Mouse (Mus musculus) CH12F3 (cell line): ENCODE measurements at regions not wholly inside any gene's neighbourhood (a gene's known extent, or its start where the extent isn't known, plus 50 kb on each side); places are given as distances from the start of the nearest gene placed in this dataset.

Experiments
- in situ Hi-C: fragments of 300-500 bp; cut with MboI; formaldehyde crosslinking; loops from 2 replicates; pipeline ENCODE4 v1.14.3; 2020; ENCODE audit warnings: low sequenced_read_pairs

DNA sequence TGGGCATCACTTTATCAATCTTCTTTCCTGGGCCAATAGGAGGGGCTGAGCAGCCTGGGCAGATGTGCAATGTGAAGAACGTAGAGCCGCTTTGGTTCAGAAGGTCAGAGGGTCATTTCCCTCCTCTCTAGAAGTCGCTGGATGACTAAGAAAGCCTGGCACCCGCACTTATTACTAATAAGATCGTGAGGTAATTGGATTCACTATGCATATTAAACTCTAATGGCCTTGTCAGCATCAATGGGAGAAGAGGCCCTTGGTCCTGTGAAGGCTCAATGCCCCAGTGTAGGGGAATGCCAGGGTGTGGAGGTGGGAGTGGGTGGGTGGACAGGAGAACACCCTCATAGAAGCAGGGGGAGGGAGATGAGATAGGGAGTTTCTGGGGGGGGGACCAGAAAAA is 149.8 kb upstream of the Mast4 start:
- in situ Hi-C loops: no loop called here

DNA sequence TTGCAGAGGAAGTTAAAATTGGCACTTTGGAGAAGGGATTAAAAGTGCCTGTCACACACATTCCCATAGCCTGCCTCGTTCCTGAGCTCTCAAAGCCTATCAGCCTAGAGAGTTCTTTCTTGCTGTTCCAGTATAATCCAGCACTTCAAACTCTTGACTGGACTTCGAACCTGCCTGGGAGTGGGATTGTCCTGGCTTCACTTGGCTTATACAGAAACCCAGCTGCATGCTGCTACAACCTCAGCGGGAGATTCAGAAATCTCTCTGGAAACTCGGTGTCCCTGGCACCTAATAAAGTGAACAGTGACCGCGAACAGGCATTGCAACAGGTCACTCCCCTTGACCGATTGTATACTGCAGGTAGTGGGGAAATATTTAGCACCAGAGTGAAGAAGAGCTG is 149.1 kb upstream of the Mast4 start:
- in situ Hi-C loops: no loop called here

DNA sequence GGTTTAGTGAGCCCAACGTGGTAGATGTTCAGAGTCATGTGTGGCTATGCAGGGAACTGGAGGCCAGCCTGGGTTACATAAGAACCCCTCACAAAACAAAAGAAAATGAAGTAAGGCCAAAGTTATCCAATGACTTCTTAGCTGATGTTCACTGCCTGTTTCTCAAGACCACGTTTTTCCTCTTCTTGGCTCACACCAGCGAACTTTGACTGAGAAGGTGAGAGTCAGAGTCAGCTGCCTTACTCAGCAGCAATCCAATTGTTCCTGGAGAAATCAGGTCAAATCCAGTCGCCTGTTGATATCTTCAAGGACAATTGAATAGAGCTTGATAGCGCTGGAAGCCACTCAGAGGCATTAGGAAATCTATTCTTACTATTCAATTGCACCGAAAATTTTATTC is 142.0 kb upstream of the Mast4 start:
- in situ Hi-C loops: no loop called here

DNA sequence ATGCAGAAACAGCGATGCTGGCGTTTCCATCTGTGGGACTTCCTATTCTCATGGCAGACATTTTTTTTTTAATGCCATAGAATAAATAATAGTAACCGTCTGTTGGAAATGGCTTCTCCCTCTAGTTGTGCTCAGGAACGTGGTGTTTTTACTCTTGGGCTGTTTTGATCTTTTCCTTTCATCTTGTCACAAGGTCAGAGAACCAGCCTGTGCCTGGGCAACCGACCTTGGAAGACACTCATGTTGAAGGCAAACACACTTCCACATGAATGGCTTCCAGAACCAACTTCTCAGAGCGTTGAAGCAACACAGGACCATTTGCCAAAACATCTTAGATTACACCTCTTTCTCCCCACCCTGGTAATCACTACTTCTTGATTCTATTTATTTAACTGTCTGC is 137.9 kb upstream of the Mast4 start:
- in situ Hi-C loops: no loop called here

DNA sequence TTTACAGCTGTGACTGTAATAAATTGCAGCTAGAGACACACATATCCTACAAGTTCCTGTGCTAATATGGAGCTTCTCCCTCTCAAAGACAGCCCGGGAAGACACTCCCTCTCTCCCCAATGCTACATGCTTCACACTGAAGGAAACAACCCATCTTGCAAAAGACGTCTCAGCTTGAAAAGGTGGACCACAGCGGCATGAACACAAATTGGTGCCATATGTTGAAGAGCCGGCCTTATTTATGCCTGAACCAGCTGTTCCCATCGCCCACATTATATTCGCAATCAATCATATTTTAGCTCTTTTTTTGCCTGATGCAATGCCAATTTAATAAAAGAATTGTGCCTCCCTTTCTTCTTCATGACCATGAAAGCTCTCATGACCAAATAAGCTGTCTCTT is 135.8 kb upstream of the Mast4 start:
- in situ Hi-C loops: no loop called here

DNA sequence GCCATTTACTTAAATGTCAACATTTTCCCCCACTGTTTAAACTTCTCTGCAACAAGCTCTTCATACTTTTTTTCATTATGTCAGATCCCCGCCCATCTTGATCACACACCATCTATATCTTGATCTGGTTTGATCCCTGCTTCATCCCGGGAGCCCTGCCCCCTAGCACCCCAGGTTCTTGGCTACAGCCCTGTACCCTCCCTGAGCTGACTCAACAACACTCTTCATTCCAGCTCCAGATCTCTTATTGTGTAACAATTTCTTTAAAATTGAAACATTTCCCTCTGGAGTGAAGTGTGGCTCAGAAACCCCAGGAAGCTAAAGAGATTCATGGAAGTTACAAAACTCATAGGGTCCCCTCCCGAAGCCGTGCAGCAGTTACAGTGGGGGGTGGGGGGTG is 126.2 kb upstream of the Mast4 start:
- in situ Hi-C loops: no loop called here

DNA sequence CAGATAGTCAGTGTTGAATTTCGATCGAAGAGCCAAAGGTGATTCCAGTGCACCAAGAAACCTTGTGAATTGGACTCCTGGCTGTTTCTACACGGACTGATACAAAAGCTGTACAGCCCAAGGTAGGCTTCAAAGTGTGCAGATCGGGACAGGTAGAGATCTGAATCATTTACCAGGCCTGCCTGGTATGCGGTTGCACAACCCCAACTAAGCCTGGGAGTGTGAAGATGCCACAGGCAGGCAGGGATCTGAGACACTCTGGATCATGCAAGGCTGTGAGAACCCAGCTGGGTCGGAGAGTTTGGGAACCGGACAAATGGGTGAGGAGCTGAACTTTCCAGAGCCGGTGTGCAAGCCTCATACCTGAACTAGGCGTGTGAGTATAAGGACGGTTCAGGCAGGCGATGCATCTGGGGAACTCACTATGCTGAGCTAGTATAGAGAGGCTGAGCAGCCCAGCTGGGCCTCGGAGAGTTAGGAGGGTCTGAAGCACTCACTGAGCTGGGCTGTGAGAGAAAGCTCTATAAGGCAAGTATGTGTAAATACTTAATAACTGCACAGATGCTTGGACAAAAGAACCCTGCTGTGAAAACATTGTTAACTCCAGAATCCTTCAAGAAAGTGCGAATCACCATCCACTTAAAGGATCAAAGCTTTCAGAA is 125.3 kb upstream of the Mast4 start:
- in situ Hi-C loops: no loop called here

DNA sequence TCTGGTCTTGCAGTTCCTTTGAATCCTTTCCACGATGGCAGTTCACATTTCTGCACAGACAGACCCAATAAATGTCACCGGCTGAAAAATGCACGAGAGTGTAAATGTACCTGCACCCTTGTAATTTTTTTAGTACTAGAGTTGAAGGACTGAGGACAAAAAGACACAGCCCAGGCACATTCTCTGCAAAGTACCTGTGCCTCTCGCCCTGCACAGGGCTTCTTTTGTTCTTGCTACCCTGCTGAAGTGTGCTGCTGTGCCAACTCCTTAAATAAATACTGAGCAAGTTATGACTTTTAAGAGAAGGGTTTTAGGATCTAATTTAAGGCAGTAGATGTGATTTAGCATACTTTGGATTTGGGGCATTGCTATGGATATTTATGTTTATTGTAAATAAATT is 118.5 kb upstream of the Mast4 start:
- in situ Hi-C loops: no loop called here

DNA sequence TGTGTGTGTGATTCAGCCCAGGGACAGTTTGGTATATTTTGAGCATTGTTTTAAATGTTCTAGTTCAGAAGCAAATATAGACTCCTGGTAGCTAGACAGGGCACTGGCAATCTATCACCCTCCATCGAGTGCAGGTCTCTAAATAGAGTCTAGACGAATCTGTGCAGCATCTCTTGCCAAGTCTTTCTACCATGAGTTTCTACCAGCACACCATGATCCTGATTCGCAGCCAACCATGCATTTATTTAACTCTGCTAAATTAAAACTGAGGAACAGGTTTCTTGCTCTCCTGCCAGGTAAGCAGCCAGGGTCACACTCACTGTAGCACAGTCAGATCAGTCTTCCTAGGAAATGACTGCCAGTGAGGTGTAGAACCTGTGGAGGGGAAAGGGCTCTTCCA is 96.3 kb upstream of the Mast4 start:
- in situ Hi-C loops: no loop called here

DNA sequence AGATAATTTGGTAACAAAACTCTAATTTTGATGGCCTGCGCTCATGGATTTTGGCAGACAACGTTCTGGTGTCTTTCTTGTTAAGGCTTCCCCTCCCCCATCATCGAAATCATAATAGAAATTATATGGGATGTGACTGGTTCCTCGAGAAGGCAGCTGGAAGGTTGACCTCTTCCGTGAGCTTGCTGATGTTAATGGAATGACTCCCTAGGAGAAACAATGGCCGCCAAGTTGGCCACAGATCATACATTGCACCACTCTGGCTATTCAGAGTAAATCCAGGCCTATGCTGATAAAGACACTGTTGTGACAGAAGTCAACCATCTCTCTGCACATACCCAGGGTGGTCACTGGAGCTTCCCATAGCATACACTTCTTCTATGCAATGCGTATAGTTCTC is 89.7 kb upstream of the Mast4 start:
- in situ Hi-C loops: no loop called here

DNA sequence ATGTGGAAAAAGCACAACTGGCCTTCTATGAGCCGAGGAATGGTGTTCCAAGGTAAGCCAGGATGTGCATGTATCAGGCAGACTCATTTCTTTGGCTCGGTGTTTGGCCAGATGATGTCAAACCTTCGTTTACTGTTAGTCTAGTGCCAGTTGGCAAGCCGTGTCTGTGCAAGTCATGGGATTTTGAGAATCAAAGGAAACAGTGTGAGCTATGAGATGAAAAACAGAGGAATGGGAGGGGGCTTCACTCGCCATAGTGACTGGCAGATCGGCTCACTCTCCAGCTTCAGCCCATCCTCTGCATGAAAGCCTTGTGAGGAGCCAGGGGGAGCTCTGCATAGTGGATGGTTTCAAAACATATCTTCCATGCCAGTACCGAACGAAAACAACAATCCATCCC is 89.1 kb upstream of the Mast4 start:
- in situ Hi-C loops: no loop called here

DNA sequence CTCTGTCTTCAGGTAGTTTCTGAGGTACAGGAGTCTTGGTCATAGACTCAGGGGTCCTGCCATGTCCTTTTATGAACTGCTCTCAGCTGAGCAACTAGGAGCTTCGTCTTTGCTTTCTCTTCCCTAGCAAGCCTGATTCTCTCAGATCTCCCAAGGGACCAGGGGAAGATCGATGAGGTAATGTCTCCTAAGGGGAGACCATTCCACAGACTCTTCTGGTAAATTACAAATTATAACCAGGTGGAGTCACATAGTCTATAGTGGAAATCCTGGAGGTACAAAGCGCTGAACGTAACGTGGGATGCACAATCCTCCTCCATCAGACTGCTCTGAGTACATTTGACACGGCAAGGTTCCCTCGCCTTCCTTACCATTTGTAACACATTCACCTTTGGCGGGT is 88.7 kb upstream of the Mast4 start:
- in situ Hi-C loops: no loop called here

DNA sequence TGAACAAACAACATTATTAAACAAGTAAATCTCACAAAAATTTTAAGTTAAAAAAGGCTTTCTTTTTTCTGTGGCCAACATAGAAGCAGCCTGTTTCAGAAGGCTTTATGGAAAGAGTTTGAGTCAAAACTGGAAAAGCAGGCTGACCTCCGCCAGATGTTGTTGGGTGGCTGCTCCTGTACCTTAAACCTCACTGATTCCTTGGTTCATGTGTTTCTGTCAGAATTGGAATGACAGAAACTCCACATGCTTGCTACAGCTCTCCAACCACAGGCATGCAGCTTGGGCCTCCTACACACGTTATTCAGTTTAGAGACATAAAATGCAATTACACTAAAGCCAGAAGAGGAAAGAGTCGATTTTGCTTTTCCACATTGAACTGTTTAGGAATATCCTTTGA is 84.8 kb upstream of the Mast4 start:
- in situ Hi-C loops: no loop called here

DNA sequence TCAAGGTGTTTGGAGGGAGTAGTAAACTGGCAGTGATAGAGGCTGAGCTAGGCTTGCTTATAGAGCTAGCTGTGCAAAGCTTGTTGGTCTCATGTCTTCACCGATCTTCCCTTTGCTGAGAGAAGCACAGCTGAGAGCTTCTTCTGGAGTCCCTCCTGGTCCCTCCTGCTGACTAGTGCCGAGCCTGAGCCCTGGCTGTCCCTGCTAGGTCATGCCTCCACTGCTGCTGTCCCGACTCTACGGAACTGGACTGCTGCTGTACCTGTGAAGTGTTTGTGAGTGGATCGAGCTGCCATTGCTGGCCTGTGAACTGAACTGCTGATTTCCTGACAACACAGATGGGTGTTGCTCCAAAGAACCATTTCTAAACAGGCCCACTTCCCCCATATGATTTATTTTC is 83.0 kb upstream of the Mast4 start:
- in situ Hi-C loops: no loop called here

DNA sequence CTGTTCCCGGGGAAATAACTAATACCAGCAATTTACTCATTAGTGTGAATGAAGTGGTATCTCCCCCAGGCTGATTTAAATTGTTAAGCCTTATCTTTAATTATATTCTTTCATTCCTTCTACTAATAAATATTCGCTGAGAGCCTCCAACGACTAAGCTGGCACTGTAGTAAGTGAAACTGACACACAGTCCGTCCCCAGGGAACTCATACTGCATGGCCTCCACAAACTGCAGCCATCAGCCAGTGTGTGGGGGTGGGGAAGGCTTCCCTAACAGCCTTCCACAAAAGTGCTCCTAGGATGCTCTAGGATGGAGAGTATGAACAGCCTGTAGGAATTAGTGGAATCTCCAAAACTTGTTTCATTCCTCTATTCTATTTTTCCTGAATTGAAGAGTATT is 81.0 kb upstream of the Mast4 start:
- in situ Hi-C loops: no loop called here

DNA sequence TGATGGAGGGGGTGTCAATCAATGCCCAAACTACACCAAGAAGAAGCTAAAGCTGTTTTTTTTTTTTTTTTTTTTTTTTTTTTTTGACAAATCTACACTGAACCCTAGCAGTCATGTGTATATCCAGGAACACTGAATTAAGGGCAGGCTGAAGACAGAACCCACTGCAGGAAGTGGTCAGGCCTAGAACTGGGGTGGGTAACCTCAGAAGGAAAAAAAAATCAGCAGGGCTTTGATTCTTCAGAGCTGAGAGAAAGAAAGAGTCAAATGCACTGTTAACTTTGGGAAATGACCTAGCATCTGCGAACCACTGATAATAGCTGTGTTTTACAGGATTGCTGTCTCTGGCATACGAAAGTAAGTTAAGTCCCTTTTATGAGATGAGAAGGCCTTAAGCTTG is 78.3 kb upstream of the Mast4 start:
- in situ Hi-C loops: no loop called here

DNA sequence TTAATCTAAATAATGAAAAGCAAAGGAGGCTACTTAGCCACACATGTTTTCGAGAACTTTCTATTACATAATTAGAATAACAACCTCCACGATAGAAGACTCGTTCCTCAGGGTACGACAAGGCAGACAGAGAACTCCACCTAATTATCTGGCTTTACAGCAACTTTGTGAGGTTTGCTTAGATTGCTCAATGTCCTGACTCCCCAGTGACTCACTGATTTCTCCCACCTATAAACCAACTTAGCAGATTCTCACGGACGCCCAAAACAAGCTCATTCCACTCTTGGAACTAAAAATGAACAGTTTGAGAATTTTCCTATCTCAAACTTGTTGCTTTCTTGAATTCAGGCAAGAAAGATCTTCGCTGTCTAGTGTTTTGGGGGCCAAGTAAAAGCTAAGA is 75.0 kb upstream of the Mast4 start:
- in situ Hi-C loops: no loop called here

DNA sequence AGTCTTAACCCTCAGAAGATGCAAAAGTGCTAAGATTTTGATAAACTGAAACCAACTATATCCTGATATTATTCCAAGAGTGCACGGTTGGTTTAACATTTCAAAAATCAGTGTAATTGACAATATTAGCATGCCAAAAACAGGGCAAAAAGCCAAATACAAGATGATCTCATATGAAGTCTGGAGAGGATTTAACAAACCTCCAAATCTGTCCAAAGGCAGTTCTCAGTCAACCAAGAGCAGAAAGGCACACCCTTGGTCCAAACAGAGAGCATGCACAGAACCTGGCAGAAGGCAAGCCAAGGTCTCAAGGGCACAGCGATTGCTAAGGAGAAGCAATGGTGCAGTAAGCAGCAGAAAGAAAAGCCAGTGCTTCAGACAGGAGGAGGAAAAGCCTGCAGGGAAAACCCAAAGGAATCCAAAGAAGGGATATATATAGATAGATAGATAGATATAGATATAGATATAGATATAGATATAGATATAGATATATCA is 62.3 kb upstream of the Mast4 start:
- in situ Hi-C loops: no loop called here

DNA sequence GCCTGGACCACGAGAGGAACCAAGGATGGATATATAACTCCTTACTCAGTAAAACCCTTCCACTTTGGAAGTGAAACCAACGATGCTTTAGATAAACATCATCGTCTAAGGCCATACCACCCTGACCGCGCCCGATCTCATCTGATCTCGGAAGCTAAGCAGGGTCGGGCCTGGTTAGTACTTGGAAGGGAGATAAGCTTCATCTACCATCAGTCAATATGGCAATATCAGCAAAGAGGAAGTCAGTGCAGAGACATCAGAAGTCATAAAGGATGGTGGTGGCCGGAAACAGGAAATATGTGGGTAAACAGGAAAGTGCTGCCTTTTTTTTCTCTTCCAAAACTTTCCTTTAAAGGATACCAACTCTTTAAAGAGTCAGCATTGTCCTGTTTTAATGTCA is 61.8 kb upstream of the Mast4 start:
- in situ Hi-C loops: no loop called here

DNA sequence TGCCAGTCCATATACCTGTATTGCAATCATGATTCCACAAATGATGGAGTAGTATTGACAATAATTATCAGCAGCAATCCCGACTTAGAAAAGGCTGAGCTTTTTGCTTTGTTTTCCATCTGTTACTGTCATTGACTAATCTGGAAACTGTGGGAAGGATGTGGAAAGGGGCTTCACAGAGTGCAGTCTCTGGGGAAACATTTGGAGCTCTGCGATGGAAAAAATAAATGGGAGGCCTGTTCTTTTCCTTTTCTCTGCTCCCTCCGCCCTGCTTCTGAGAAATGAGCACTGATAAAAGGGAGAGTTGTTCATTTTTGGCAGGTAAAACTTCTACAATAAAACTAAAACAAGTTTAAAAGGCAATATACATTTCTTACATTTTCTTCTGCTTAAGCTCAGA is 58.3 kb upstream of the Mast4 start:
- in situ Hi-C loops: no loop called here

DNA sequence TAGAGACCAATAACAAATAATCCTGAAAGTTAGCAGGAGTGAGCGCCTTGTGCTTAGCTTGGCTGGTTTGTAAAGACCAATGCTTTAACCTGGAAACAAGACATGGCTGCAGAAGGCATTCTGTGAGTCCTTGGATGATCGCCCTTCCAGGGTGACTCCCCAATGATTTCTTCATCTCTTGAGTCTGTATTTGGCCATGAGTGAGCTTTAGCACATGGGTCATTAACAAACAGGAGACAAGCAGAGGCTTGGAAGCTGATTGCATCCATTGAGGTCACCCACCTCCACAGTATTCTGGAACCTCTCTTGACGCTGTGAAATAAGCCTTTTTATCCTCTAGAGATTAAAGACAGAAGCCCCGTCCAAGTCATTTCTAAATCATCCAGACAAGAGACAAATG is 57.1 kb upstream of the Mast4 start:
- in situ Hi-C loops: no loop called here

DNA sequence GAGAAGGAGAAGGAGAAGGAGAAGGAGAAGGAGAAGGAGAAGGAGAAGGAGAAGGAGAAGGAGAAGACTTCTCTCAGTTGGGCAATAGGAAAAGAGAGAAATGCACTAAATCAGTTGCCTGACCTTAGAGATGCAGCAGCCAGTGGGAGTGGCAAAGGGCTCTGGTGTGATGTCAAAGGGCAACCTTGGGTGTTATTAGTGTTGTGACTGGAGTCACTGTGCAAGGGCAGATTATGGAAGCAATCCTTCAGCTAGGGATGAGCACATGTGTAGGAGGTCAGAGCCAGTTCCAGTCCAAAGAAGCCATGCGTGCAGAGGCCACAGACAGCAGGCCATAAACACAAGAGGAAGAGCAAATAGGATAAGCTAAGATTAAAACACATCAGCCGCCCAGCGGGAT is 56.7 kb upstream of the Mast4 start:
- in situ Hi-C loops: no loop called here

DNA sequence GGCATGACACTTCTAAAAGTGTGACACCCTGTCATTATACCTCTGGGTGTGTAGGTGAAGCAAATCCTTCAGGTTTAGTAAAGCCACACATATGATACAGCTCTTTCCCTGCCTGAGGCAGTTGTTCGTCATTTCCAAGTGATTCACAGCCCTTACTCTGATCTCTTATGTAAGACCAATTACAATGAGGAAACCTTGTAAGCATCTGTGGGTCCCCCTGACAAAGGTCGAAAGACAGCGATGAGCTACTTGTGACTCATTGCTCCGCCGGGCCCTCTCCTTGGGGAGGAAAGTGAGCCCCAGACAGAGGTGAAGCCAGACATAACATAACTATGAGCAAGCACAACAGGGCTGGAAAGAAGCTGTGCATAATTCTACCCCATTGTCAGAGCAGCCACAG is 52.7 kb upstream of the Mast4 start:
- in situ Hi-C loops: no loop called here
